Mouse (Mus musculus): Measurements from ENCODE around the gene Homer2.

GRCm38 (mm10) chr7:81604991-81605390, 102.3 kb downstream of the Homer2 start:
- TF ChIP-seq POLR2A (IDR thresholded peaks at IDR 0.05; ENCODE audit: low read depth, low read length) (no peak), ZC3H11A (IDR thresholded peaks at IDR 0.05; ENCODE audit: low read depth, low read length) (no peak), ZMIZ1 (IDR thresholded peaks at IDR 0.05; ENCODE audit: low read depth, low read length) (no peak), ETS1 (conservative IDR thresholded peaks at IDR 0.05; ENCODE audit: low read depth, low read length) (no peak), CTCF (conservative IDR thresholded peaks at IDR 0.05 in 1 of 2, IDR thresholded peaks at IDR 0.05 in 1 of 2; ENCODE audit: low read depth in 2 of 2, low read length in 2 of 2) (no peak), ZKSCAN1 (IDR thresholded peaks at IDR 0.05; ENCODE audit: borderline replicate concordance, low read depth, low read length) (no peak), RAD21 (IDR thresholded peaks at IDR 0.05; ENCODE audit: low read depth, low read length) (no peak), TCF12 (IDR thresholded peaks at IDR 0.05; ENCODE audit: low read depth, low read length) (no peak), SMC3 (IDR thresholded peaks at IDR 0.05; ENCODE audit: low read depth, low read length) (no peak), CHD1 (IDR thresholded peaks at IDR 0.05; ENCODE audit: low read depth, low read length) (no peak), MAX (IDR thresholded peaks at IDR 0.05; ENCODE audit: low read length) (no peak)
